Mouse (Mus musculus) small intestine, adult 2 months (tissue): ENCODE data around the gene Rbm43. TPM values are rescaled to one million over a fixed set of nuclear protein-coding genes. Genes with fewer than 3 reads are reported as not detected.
A peak's percentile ranks its signal among the peaks of the same experiment; 100 is the strongest.

ENCODE experiments used
- H3K27ac ChIP-seq: fragments of 200-500 bp; 2 replicates; pipeline ENCODE4 v1.5.1; 2012; ENCODE audit warnings: low read depth, low read length, control low read depth, inconsistent platforms; ENCODE audit not compliant: insufficient read depth
- H3K27me3 ChIP-seq: fragments of 200-500 bp; 2 replicates; pipeline ENCODE4 v1.6.1; 2012; ENCODE audit warnings: mild to moderate bottlenecking, moderate library complexity, low read length, inconsistent platforms; ENCODE audit not compliant: control insufficient read depth, insufficient read depth
- H3K36me3 ChIP-seq: fragments of 200-500 bp; 2 replicates; pipeline ENCODE4 v1.6.1; 2012; ENCODE audit warnings: mild to moderate bottlenecking, low read length, control low read depth, inconsistent platforms; ENCODE audit not compliant: control insufficient read depth, insufficient read depth
- H3K4me1 ChIP-seq: fragments of 200-500 bp; 2 replicates; pipeline ENCODE4 v1.6.1; 2012; ENCODE audit warnings: low read length, inconsistent platforms, mixed read lengths; ENCODE audit not compliant: control insufficient read depth, insufficient read depth, insufficient read length
- H3K4me3 ChIP-seq: fragments of 200-500 bp; 2 replicates; pipeline ENCODE4 v1.5.1; 2012; ENCODE audit warnings: low read depth, mild to moderate bottlenecking, control low read depth, inconsistent platforms, low read length, moderate library complexity
- CTCF ChIP-seq: fragments of 200-500 bp; IDR thresholded peaks from 2 replicates; pipeline ENCODE4 v1.5.1; 2012; ENCODE audit warnings: low read depth, mild to moderate bottlenecking, control low read depth, inconsistent platforms, low read length, moderate library complexity, mixed read lengths; ENCODE audit not compliant: insufficient replicate concordance, insufficient read length; ENCODE audit errors: extremely low read depth
- POLR2A ChIP-seq: fragments of 200-500 bp; IDR thresholded peaks from 2 replicates; pipeline ENCODE4 v1.6.1; 2012; ENCODE audit warnings: low read depth, mild to moderate bottlenecking, control low read depth, inconsistent platforms, low read length, moderate library complexity
- WGBS: fragments of 180-500 bp; shearing (Covaris S2); methylation state at CpG from one replicate; pipeline ENCODE4 v1.1.7; 2018; 5-methylcytosine and 5-hydroxymethylcytosine counted together
- polyA plus RNA-seq: library from polyadenylated mRNA; depleted of rRNA; stranded (reverse); fragments of >200 nt; gene quantifications from 2 replicates; pipeline ENCODE4 v1.2.3, GENCODE M21; 2012; rRNA removed

The Rbm43 gene
- 2.4 and 3.5 TPM in 2 replicates for polyA plus RNA-seq

DNA sequence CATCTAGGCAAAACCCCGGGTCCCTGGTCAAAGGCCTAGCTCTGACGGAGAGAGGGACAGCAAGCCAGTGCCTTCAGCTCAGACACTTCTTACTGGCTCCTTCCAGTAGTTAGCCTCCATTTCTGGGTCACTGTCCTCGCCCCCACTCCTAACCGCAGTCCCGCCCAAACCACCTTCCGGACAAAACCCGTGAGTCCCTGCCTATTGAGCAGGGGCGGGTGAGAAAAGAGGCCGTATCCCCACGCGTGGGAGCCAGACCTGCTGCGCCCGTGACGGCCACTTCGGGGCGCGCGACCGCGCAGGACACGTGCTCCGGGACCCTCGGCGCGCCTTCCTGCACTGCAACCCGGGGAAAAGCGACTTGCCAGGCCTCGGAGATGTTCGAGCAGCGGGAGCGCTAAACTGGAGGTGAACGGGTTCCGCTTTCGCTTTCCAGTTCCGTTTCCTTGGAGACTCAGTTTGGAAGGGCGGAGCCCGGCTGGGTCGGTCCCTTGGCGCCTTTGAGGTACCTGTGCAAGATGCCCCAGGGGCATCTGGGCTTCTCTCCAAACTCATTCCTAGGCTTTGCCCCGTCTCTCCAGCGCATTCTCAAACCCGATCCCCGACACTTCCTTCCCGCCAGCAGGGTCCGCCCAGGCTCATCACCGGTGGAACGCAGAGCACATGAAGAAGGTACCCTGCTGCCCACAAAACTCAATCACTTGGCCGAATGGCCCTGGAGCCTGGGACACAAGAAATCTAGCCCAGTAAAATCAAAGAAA is at the start of gene Rbm43:
Gene Rbm43 (minus strand): TSS at position 590 of the 761 bp plus-strand sequence.
- H3K27ac ChIP-seq, result peak within 1 kb of the TSS; percentile 48

DNA sequence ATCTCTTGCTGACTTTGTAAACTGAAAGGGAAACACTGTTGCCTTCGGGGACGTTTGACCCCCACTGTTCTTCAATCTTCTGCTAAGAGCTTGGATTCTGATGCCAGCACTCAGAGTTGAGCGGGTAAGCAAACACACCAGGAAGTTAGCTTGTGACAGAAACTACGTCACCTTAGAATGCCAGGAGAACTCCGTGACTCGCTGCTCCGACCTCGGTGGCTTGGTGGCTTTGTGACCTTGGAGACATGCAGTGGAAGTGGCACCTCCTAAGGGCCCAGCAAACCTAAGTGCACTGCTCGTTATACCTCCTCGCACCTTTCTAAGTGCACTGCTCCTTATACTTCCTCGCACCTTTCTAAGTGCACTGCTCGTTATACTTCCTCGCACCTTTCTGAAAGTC is 47.3 kb upstream of the Rbm43 start:
- H3K27ac ChIP-seq, result no peak overlapping the region
- H3K4me3 ChIP-seq, result peak overlapping the region; percentile 21
- H3K4me1 ChIP-seq, result no peaks in the 10 kb centered on the region; the same call in 1 of the 2 replicates
- no peaks in the 10 kb centered on the region for H3K27me3 ChIP-seq
- no peaks in the 10 kb centered on the region for H3K36me3 ChIP-seq
- TF ChIP-seq POLR2A (no peak), CTCF (no peak)
- WGBS, result 37% methylated on average over 13 of the region's 13 CpGs

More for the DNA sequence above, at the start of gene Rbm43:
- Histone ChIP-seq H3K36me3 (no peaks in the 10 kb centered on the region), H3K4me1 (no peaks in the 10 kb centered on the region), H3K27me3 (no peaks in the 10 kb centered on the region), H3K4me3 (peak within 1 kb of the TSS; percentile 76)
- WGBS, result under 1% methylated on average over 48 of the region's 48 CpGs
- peak; percentile 39; the same call in 1 of the 2 replicates for TF ChIP-seq POLR2A
- TF ChIP-seq CTCF, result 0 out of 2 replicates have a peak, but pooled peaks have one; percentile 21

- Histone ChIP-seq H3K4me3 (0 out of 2 replicates have a peak overlapping the region, but pooled peaks have one; percentile 24), H3K36me3 (no peaks in the 10 kb centered on the region), H3K27me3 (no peaks in the 10 kb centered on the region), H3K27ac (peak overlapping the region; percentile 39), H3K4me1 (no peaks in the 10 kb centered on the region; the same call in 1 of the 2 replicates)
- 58% methylated on average over 11 of the region's 11 CpGs for WGBS
- TF ChIP-seq CTCF (no peak), POLR2A (no peak)
Measured at GRCm38 (mm10) chr2:51981630-51982029, 46.7 kb upstream of the Rbm43 start.

GRCm38 (mm10) chr2:51973410-51973968 is 38.5 kb upstream of the Rbm43 start, which contains the start of gene Nmi:
Nmi (minus strand) TSS chr2:51973494.
- Histone ChIP-seq H3K36me3 (no peaks in the 10 kb centered on the region), H3K4me1 (peaks cover 5% of the 10 kb centered on the region; the same call in 1 of the 2 replicates), H3K4me3 (peak within 1 kb of the TSS; percentile 90), H3K27me3 (no peaks in the 10 kb centered on the region), H3K27ac (peak within 1 kb of the TSS; percentile 94)
- 87% methylated on average over 9 of the region's 9 CpGs for WGBS
- no peak for TF ChIP-seq POLR2A
- TF ChIP-seq CTCF, result no peak

GRCm38 (mm10) chr2:51972641-51973409 is 37.9 kb upstream of the Rbm43 start:
- Histone ChIP-seq H3K4me1 (peaks cover 5% of the 10 kb centered on the region; the same call in 1 of the 2 replicates), H3K36me3 (no peaks in the 10 kb centered on the region), H3K27ac (peak overlapping the region; percentile 94), H3K27me3 (no peaks in the 10 kb centered on the region), H3K4me3 (peak overlapping the region; percentile 90)
- 4% methylated on average over 40 of the region's 40 CpGs for WGBS
- TF ChIP-seq POLR2A (peak; percentile 91), CTCF (0 out of 2 replicates have a peak, but pooled peaks have one; percentile 12)

GRCm38 (mm10) chr2:51972142-51972541 is 37.2 kb upstream of the Rbm43 start:
- Histone ChIP-seq H3K4me1 (peaks cover 5% of the 10 kb centered on the region; the same call in 1 of the 2 replicates), H3K36me3 (no peaks in the 10 kb centered on the region), H3K27ac (peak overlapping the region; percentile 94), H3K4me3 (peak overlapping the region; percentile 90), H3K27me3 (no peaks in the 10 kb centered on the region)
- WGBS, result 8% methylated on average over 5 of the region's 5 CpGs
- TF ChIP-seq POLR2A (no peak), CTCF (no peak)
